Mouse (Mus musculus): ENCODE data around the gene Gpr65. TPM values are rescaled to one million over a fixed set of nuclear protein-coding genes. Genes with fewer than 3 reads are reported as not detected.

Gene Gpr65
- 48.9 TPM for polyA plus RNA-seq (2017; shearing (Covaris generic))

DNA sequence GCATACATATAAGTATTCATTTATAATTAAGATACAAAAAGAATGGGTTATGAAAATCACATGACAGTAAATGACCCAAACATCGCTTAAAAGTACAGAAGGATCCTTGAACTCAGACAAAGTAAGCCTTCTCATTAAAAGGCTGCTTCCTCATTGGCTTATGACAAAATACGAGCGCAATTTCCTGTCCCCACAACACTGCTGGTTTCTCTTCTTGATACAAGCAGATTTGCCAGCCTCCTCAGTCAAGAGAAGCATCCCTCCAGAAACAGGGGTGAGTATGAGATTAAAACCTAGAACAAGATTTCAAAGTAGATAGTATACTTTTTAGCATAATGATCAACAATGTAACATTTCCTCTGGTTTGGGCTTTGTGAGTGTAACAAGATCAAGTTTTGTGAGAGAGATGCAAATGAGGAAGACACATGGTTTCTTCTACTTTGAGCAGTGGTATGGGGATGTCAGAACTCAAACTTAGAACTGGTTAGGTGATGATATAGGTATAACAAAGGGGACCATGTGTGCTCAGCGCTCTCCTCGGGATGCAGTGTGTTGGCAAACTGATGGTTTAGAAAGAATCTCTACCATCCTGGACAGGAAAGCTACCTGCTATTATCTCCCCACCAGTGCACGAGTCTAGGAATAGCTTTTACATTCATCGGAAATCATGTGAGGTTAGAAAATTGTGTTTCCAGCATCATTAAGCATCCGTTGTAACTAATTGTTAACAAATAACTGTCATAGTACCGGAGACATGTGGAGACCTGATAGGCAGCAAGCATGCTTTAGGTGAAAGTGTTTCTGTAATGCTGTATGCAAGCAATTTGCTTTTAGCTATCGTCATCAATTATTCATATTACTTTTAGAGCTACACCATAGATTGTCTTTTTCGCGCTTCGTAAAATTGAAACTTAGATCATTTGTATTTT is at the start of gene Gpr65:
Gpr65 (plus strand) TSS at position 195 of the 929 bp plus-strand sequence.

DNA sequence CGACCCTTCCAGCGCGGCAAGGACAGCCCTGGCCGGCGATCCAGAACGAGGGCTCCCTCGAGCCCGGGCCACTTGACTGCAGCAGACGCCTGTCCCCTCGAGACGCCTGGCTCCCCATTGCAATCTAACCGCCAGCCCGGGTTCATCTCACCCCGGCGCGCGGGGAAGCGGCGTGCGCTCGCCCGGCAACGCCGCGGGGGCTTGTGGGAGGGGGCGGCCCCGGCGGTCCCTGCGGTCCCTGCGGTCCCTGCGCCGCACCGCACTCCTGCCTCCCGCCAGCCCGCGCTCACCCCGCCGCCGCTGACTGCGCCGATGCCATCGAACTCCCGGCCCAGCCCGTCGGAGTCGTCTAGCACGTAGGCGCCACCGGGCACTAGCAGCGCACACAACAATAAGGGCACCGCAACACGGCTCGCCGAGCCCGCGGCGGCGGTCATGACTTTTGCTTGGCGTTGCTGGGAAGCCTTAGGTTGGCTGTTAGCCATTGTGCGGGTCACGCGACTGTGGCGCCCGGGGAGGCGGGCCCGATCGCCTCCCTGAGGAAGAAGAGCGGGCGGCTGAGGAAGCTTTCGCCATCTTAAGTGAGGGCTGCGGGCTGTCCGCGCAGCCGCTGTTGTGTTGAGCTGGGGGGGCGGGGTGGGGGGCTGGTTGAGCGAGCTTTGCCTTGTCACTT is 9.5 kb upstream of the Gpr65 start, which contains the start of gene Galc:
Galc (minus strand) TSS at position 615 of the 673 bp plus-strand sequence.

Other genes with a start within 250 kb of the Gpr65 start
- 3.4 TPM for gene Galc, start 9.2 kb upstream of the Gpr65 start, polyA plus RNA-seq (2017; shearing (Covaris generic))

Measured in activated CD4-positive, CD25-positive, alpha-beta regulatory T cell, adult 9 weeks (primary cell).